Mouse (Mus musculus) heart, embryonic 11.5 days (tissue): ENCODE measurements around the gene Tax1bp1. TPM values are rescaled to one million over a fixed set of nuclear protein-coding genes. Genes with fewer than 3 reads are reported as not detected.

Source experiments
- ATAC-seq: fragments of 200-750 bp; cut with Nextera tagmentation; replicated peaks from 2 replicates; pipeline ENCODE4 v1.8.0; 2017; ENCODE audit warnings: moderate library complexity; ENCODE audit not compliant: insufficient number of reproducible peaks, low FRiP score, low TSS enrichment
- H3K27ac ChIP-seq: fragments of 300-500 bp; sonication (generic); 2 replicates; pipeline ENCODE4 v1.5.1; 2014; ENCODE audit warnings: mild to moderate bottlenecking, low read depth, low read length
- H3K27me3 ChIP-seq: fragments of 300-500 bp; sonication (generic); 2 replicates; pipeline ENCODE4 v1.6.1; 2014; ENCODE audit warnings: mild to moderate bottlenecking, low read length, mixed read lengths; ENCODE audit not compliant: control insufficient read depth, insufficient read depth
- H3K36me3 ChIP-seq: fragments of 300-500 bp; sonication (generic); 2 replicates; pipeline ENCODE4 v1.6.1; 2014; ENCODE audit warnings: mild to moderate bottlenecking, low read length, moderate library complexity, mixed read lengths; ENCODE audit not compliant: control insufficient read depth, insufficient read depth
- H3K4me1 ChIP-seq: fragments of 300-500 bp; sonication (generic); 2 replicates; pipeline ENCODE4 v1.6.1; 2014; ENCODE audit warnings: low read length; ENCODE audit not compliant: control insufficient read depth, insufficient read depth
- H3K4me2 ChIP-seq: fragments of 300-500 bp; sonication (generic); 2 replicates; pipeline ENCODE4 v1.6.1; 2014; ENCODE audit warnings: mild to moderate bottlenecking, moderate library complexity
- H3K4me3 ChIP-seq: fragments of 300-500 bp; sonication (generic); 2 replicates; pipeline ENCODE4 v1.5.1; 2014; ENCODE audit warnings: low read depth, low read length
- H3K9ac ChIP-seq: fragments of 300-500 bp; sonication (generic); 2 replicates; pipeline ENCODE4 v1.6.1; 2014; ENCODE audit warnings: mild to moderate bottlenecking, low read depth, low read length, moderate library complexity
- H3K9me3 ChIP-seq: fragments of 300-500 bp; sonication (generic); replicated peaks from 2 replicates; pipeline ENCODE4 v1.6.1; 2016; ENCODE audit warnings: low read length; ENCODE audit not compliant: control insufficient read depth
- WGBS: fragments of 180-500 bp; shearing (Covaris S2); extraction: QIAGEN DNeasy Blood & Tissue Kit; methylation state at CpG from one replicate; pipeline ENCODE4 v1.1.7; 2014; ENCODE audit not compliant: insufficient replicate concordance; 5-methylcytosine and 5-hydroxymethylcytosine counted together
- polyA plus RNA-seq: library from polyadenylated mRNA; unstranded; fragments of >200 nt; fragmentation: Nextera tagmentation; extraction: Ambion mirVana; gene quantifications from 2 replicates; pipeline ENCODE4 v1.2.1, GENCODE M21; 2014

Gene Tax1bp1
- polyA plus RNA-seq, 1 experiment from 2014 or later, result 92.5 TPM

GRCm38 (mm10) chr6:52692451-52693063, 21.0 kb upstream of the Tax1bp1 start:
- Histone ChIP-seq H3K4me2 (no peak overlapping the region), H3K36me3 (no peaks in the 10 kb centered on the region)
- ATAC-seq, result no peak

GRCm38 (mm10) chr6:52697964-52698535, 15.5 kb upstream of the Tax1bp1 start:
- no peaks in the 10 kb centered on the region for H3K9me3 ChIP-seq
- H3K4me2 ChIP-seq, result no peak overlapping the region
- H3K4me3 ChIP-seq, result no peak overlapping the region
- H3K36me3 ChIP-seq, result no peaks in the 10 kb centered on the region
- no peak for ATAC-seq
- H3K4me1 ChIP-seq, result no peaks in the 10 kb centered on the region
- H3K27ac ChIP-seq, result no peak overlapping the region
- WGBS, result 37% methylated on average over 4 of the region's 4 CpGs
- no peak overlapping the region for H3K9ac ChIP-seq
- H3K27me3 ChIP-seq, result no peaks in the 10 kb centered on the region

More at GRCm38 (mm10) chr6:52692451-52693063, 21.0 kb upstream of the Tax1bp1 start:
- H3K9me3 ChIP-seq, result no peaks in the 10 kb centered on the region
- no peak overlapping the region for H3K4me3 ChIP-seq
- no peaks in the 10 kb centered on the region for H3K27me3 ChIP-seq
- no peak overlapping the region for H3K9ac ChIP-seq
- H3K4me1 ChIP-seq, result no peaks in the 10 kb centered on the region
- WGBS, result 45% methylated on average over 6 of the region's 6 CpGs
- no peak overlapping the region for H3K27ac ChIP-seq

- Histone ChIP-seq H3K36me3 (no peaks in the 10 kb centered on the region), H3K27ac (no peak overlapping the region), H3K9me3 (no peaks in the 10 kb centered on the region), H3K27me3 (no peaks in the 10 kb centered on the region), H3K4me1 (no peaks in the 10 kb centered on the region), H3K9ac (no peak overlapping the region), H3K4me3 (no peak overlapping the region), H3K4me2 (no peak overlapping the region)
- no peak for ATAC-seq
- 89% methylated on average over 1 of the region's 1 CpGs for WGBS
Measured at GRCm38 (mm10) chr6:52699050-52699449, 14.5 kb upstream of the Tax1bp1 start.

GRCm38 (mm10) chr6:52699899-52700298, 13.6 kb upstream of the Tax1bp1 start:
- 84% methylated on average over 4 of the region's 4 CpGs for whole genome bisulfite sequencing
- H3K4me1 ChIP-seq, result no peaks in the 10 kb centered on the region
- ATAC-seq, result no peak
- no peak overlapping the region for H3K27ac ChIP-seq
- no peaks in the 10 kb centered on the region for H3K27me3 ChIP-seq
- H3K4me3 ChIP-seq, result no peak overlapping the region
- no peaks in the 10 kb centered on the region for H3K36me3 ChIP-seq
- H3K9me3 ChIP-seq, result no peaks in the 10 kb centered on the region
- no peak overlapping the region for H3K4me2 ChIP-seq
- H3K9ac ChIP-seq, result no peak overlapping the region

GRCm38 (mm10) chr6:52703263-52703662, 10.3 kb upstream of the Tax1bp1 start:
- H3K36me3 ChIP-seq, result no peaks in the 10 kb centered on the region
- no peak for ATAC-seq
- no peaks in the 10 kb centered on the region for H3K9me3 ChIP-seq
- H3K27ac ChIP-seq, result no peak overlapping the region
- no peaks in the 10 kb centered on the region for H3K4me1 ChIP-seq
- H3K4me2 ChIP-seq, result no peak overlapping the region
- no peaks in the 10 kb centered on the region for H3K27me3 ChIP-seq
- WGBS, result 68% methylated on average over 2 of the region's 2 CpGs
- H3K9ac ChIP-seq, result no peak overlapping the region
- no peak overlapping the region for H3K4me3 ChIP-seq

GRCm38 (mm10) chr6:52705280-52705679, 8.2 kb upstream of the Tax1bp1 start:
- no peaks in the 10 kb centered on the region for H3K4me1 ChIP-seq
- H3K9ac ChIP-seq, result no peak overlapping the region
- no peaks in the 10 kb centered on the region for H3K9me3 ChIP-seq
- no peak for ATAC-seq
- no peaks in the 10 kb centered on the region for H3K27me3 ChIP-seq
- no peaks in the 10 kb centered on the region for H3K36me3 ChIP-seq
- no peak overlapping the region for H3K4me2 ChIP-seq
- no peak overlapping the region for H3K27ac ChIP-seq
- no peak overlapping the region for H3K4me3 ChIP-seq

GRCm38 (mm10) chr6:52707815-52708214, 5.7 kb upstream of the Tax1bp1 start:
- 78% methylated on average over 5 of the region's 5 CpGs for WGBS
- no peak overlapping the region for H3K4me3 ChIP-seq
- no peaks in the 10 kb centered on the region for H3K36me3 ChIP-seq
- H3K4me1 ChIP-seq, result no peaks in the 10 kb centered on the region
- no peaks in the 10 kb centered on the region for H3K9me3 ChIP-seq
- no peaks in the 10 kb centered on the region for H3K27me3 ChIP-seq
- ATAC-seq, result no peak
- H3K4me2 ChIP-seq, result no peak overlapping the region
- H3K27ac ChIP-seq, result no peak overlapping the region
- no peak overlapping the region for H3K9ac ChIP-seq

GRCm38 (mm10) chr6:52712563-52712962, 966 bp upstream of the Tax1bp1 start:
- Histone ChIP-seq H3K27ac (no peak overlapping the region), H3K27me3 (no peaks in the 10 kb centered on the region), H3K9ac (no peak overlapping the region), H3K4me3 (no peak overlapping the region), H3K36me3 (no peaks in the 10 kb centered on the region), H3K4me1 (no peaks in the 10 kb centered on the region), H3K4me2 (no peak overlapping the region), H3K9me3 (no peaks in the 10 kb centered on the region)
- WGBS, result 70% methylated on average over 2 of the region's 2 CpGs
- ATAC-seq, result no peak

- H3K4me2 ChIP-seq, result peak overlapping the region; percentile 75
- under 1% methylated on average over 52 of the region's 52 CpGs for WGBS
- H3K27me3 ChIP-seq, result no peaks in the 10 kb centered on the region
- no peaks in the 10 kb centered on the region for H3K4me1 ChIP-seq
- peak overlapping the region; percentile 87 for H3K27ac ChIP-seq
- H3K36me3 ChIP-seq, result no peaks in the 10 kb centered on the region
- H3K9ac ChIP-seq, result peak overlapping the region; percentile 96
- ATAC-seq, result peak; percentile 73
- peak overlapping the region; percentile 98 for H3K4me3 ChIP-seq
- no peaks in the 10 kb centered on the region for H3K9me3 ChIP-seq
Measured at GRCm38 (mm10) chr6:52713897-52714509, 474 bp downstream of the Tax1bp1 start.
